Mouse (Mus musculus): Measurements from ENCODE around the gene Cd63.

Gene Cd63

DNA sequence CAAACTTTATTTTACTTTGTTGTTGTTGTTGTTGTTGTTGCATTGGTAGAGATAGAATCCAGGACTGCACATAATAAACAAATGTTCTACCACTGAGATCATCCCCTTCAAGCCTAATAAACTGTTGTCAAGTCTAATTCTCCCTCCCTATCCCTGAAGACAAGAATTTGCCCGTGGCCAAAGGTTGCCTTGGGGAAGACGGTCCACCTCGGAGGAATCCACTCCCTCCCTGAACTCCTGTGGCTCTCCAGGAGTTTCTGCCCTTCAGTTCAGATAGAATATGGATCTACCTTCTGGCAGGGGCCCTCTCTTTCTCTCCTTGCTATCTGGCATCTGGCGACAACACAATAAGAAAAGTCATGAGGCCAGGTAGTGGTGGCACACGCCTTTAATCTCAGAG, 4.0 kb downstream of the Cd63 start:
- DNase-seq (ENCODE audit: extremely low spot score, low spot score): no peak

DNA sequence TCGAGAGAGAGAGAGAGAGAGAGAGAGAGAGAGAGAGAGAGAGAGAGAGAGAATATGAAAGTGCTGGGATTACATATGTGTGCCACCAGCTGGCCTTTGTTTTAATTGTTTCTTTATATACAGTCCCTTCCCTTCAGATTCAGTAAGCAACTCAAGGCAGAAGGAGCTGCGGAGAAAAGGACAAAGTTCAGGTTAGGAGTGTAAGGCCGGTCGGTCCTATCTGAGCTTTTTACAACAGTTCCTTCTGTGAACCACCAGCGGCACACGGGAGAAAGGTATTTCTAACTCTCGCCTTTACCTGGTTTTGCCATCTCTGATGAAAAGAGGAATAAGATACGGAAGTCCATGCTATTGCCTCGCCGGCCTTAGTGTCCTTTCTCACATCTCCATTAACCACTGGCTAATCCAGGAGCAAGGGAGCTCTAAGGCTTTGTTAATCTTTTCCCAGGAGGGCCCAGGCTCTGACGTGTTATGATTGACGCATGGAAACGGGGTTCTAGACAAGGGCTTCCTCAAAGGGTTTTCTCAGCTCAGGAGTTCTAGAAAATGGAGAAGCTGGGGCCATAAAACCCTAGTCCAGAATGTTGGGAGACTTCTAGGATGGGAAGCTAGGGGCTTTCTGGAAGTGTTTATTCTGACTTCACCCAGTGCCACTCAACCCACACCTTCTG, 8.1 kb downstream of the Cd63 start:
- no peak for DNase-seq (ENCODE audit: extremely low spot score, low spot score)

DNA sequence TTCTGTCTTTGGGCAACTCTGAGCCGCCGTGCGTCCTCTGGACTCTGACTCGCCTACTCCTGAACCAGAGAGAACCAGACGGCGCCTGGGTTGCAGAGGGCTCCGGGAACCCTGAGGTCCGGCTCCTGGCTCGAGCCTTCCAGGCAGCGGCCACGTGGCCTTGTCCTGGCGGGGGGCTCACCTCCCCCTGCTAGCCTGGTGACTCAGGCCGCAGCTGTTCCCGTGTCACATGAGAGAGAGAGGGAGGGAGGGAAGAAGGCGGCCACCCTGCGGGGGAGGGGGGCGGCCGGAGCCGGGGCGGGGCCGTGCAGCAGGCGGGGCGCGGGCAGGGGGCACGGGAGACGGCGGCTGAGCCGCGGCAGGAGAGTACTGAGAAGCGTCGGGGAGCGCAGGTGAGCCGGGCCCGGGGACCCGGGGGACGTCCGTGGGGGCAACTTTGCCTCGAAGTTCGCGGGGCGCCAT, 8.8 kb downstream of the Cd63 start:
- DNase-seq (ENCODE audit: extremely low spot score, low spot score): peak; percentile 91

- DNase-seq (ENCODE audit: extremely low spot score, low spot score): peak; percentile 70
Observed at GRCm38 (mm10) chr10:128910066-128910841, 9.5 kb downstream of the Cd63 start.

- DNase-seq (ENCODE audit: extremely low spot score, low spot score): no peak
Observed at GRCm38 (mm10) chr10:128911430-128911829, 10.6 kb downstream of the Cd63 start.

DNA sequence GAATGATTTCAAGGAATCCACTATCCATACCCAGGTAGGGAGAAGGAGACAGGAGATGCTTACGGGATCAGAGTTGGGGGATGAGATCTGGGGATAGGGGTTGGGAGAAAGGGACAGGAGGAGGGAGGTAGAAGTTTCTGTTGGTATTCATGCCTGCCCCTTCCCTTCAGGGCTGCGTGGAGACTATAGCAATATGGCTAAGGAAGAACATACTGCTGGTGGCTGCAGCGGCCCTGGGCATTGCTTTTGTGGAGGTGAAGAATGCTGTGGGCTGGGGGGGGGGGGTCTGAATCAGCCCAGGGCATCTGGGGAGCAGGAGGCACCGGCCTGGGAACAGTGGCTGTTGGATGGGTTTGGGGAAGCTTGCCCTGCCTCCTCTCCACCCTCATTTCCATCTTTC, 11.5 kb downstream of the Cd63 start:
- no peak for DNase-seq (ENCODE audit: extremely low spot score, low spot score)

DNA sequence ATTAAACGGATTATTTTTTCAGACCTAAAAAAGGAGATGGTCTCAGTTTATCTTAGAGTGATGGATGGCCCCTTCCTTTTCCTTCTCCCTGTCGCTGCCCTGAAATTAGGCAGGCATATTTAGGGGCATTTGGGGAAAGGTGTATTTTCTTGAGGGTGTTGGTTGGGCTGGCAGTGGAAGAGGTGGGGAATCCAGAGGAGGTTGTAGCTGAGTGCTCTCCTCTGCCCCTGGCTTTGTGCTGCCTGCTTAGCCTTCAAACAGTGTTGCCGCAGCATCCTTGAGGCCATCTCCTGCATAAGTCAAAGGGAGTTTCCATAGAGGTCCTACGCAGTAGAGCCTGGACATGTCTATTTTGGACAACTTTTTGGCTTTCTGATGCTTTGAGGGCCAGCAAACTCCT, 12.0 kb downstream of the Cd63 start:
- no peak for DNase-seq (ENCODE audit: extremely low spot score, low spot score)

GRCm38 (mm10) chr10:128913219-128913618, 12.4 kb downstream of the Cd63 start:
- DNase-seq (ENCODE audit: extremely low spot score, low spot score): peak; percentile 92

- DNase-seq (ENCODE audit: extremely low spot score, low spot score): no peak
Observed at GRCm38 (mm10) chr10:128913696-128914095, 12.9 kb downstream of the Cd63 start.

DNA sequence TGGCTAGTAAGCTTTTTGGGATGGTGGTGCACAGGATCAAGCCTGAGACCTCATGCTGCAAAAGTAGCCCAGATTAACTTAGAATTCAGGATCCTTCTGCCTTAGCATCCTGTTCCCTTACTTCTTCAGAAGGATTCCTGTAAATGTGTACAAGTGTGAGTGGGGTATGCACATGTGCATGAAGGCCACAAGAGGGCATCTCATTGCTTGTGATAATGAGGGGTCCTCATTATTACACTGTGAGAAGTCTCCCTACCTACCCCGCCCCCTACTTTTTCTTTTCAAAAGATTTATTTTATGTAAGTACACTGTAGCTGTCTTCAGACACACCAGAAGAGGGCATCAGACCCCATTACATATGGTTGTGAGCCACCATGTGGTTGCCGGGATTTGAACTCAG, 14.8 kb downstream of the Cd63 start:
- no peak for DNase-seq (ENCODE audit: extremely low spot score, low spot score)

- DNase-seq (ENCODE audit: extremely low spot score, low spot score): no peak
Observed at GRCm38 (mm10) chr10:128916665-128917064, 15.9 kb downstream of the Cd63 start.

DNA sequence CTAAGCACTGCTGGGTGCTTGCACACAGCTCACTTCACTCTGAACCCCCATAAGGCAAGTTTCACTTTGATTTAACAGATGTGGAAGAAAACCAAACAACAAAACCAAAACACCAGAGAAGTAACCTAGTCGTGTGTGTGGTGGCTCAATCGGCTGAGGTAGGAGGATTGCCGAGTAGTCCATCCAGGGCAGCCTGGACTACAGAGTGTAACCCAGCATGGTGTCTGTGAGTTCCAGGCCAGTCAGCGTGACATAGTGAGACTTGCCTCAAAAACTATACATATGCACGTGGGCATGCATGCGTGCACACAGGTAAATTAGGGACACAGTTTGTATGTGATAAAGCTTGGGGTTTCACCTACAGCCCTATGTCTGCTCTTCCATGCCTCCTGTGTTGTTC, 16.6 kb downstream of the Cd63 start:
- no peak for DNase-seq (ENCODE audit: extremely low spot score, low spot score)

DNA sequence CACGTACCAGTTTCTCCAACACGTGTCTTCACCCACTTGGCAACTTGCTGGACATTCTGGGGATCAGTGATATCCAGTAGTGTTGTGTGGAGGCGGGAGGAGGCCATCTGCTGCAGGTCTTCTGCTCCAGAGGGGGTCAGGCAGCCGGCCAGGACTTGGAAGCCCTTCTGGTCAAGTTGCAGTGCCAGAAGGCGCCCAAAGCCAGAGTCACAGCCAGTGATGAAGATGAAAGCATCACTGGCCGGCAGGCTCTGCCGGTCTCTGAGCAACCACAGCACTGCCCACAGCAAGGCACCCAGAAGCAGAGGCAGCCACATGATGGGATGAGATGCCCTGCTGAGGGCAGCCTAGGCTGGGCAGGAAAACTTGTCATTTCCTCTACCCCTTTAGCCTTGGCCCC, 17.5 kb downstream of the Cd63 start:
- DNase-seq (ENCODE audit: extremely low spot score, low spot score): no peak

GRCm38 (mm10) chr10:128919203-128919631, 18.4 kb downstream of the Cd63 start:
- no peak for DNase-seq (ENCODE audit: extremely low spot score, low spot score)

DNA sequence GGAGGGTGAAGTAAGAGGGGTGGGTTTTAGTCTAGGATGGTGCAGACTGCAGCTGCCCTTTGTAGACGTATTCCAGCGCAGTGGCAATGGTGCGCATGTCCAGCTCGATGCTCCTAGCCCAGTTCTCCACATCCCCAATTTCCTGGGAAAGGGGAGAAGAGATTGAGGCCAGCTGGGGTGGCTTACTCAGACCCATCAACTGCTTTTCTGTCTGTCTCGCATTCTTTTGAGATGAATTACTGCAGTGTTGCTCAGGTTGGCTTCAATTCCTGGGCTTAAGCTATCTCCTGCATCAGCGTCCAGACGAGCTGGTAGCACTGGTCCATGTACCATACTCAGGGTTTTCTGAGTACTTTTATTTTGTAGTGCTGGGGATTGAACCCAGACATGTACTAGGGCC, 19.2 kb downstream of the Cd63 start:
- no peak for DNase-seq (ENCODE audit: extremely low spot score, low spot score)

GRCm38 (mm10) chr10:128920736-128921161, 20.0 kb downstream of the Cd63 start:
- no peak for DNase-seq (ENCODE audit: extremely low spot score, low spot score)

GRCm38 (mm10) chr10:128921251-128921650, 20.5 kb downstream of the Cd63 start:
- no peak for DNase-seq (ENCODE audit: extremely low spot score, low spot score)

DNA sequence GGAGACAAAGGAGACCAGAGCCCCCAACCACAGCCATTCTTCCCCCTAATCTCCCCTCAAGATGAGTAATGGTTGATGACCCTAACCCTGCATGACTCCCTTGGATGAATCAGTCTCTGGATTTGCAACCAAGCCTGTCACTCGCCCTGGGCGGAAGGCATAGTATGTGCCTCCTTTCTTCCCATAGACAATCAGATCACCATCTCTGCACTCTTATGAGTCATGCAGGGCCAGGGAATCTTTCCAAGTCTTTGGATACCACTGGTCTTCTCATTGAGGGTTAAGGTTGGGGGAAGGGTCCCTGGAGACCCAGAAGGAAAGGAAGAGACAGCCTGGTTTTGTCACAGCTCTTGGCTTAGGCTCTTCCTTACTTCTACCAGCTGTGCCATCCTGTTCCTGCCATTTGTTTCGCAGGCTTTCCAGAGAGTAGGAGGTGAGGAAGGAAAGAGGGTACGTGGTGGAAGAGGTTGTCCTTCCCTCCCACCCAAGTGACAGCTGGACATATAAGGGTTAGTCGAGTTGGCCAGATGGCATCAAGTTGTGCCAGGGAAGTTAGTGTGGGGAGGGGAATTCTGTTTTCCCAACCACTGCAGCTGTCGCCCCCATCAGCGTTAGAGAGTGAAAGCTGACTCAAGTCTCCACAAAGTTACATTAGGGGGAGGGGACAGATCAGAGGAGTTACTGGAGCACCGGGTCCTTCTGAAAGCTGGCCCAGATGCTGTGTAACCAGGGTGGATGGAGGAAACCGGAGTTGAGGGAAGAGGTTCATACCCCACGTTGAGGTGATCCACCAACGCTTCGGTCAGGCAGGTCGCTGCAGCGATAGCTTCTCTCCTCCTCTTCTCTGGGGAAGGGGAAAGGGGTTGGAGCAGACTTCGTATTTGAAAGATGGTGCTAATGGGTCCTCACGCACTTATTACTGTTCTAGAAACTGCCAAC, 21.4 kb downstream of the Cd63 start:
- DNase-seq (ENCODE audit: extremely low spot score, low spot score): no peak

- no peak for DNase-seq (ENCODE audit: extremely low spot score, low spot score)
Observed at GRCm38 (mm10) chr10:128922822-128923012, 21.9 kb downstream of the Cd63 start, which contains the start of gene Rdh5. Rdh5 (minus strand) TSS chr10:128922888.

DNA sequence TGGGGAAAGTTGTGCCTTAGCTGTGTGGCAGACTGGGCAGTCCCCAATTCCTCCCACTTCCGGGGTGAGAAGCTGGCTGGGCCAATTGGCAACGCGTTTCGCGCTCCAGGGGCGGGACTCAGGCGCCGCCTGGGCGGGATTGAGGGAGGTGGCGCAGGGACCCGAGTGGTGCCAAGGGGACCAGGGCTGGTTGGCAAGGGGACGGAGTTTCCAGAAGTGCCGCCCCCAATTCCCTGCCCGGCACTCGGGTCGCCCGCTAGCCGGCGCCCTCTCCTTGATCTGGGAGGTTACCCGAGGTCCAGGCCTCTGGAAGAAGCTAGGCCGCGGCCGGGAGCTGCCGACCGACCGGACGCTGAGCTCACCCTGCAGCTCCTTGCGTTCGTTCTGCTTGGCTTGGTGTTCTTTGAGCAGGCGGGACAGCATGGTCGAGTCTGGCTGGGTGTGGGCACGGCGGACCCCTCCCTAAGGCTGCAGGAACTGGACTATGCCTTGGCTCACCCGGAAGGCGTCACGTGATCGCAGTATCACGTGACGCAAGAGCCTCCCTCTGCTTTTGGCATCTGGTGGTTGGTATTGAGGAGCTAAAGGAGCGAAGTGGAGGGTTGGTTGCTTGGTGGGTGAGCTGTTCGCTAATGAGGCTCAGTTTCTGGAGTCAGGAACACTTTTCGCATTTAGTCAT, 22.4 kb downstream of the Cd63 start:
- DNase-seq (ENCODE audit: extremely low spot score, low spot score): peak; percentile 91

DNA sequence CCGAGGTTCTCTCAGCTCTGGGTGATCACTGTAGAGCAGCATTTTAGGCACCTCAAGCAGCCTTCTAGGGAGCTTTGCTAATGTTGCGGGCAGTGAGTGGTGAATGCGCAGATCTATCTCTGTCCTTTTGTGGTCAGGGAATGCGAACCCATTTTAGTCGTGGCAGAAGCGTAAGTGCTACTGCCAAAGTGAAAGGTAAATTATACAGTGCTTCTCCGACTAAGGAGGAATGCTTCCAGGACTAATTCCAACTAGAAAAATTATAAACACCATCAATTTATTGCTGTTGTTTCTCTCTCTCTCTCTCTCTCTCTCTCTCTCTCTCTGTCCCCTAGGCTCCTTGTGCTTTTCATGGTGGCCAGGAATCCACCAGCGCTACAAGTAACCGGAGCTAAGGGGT, 23.1 kb downstream of the Cd63 start, which contains the start of gene Bloc1s1:
Bloc1s1 (minus strand) TSS at position 101 of the 400 bp plus-strand sequence.
- DNase-seq (ENCODE audit: extremely low spot score, low spot score): no peak

All from neural tube, embryonic 10.5 days (tissue).